11 mouse cellular contexts compared by ENCODE assay signal in the genomic region with DNA sequence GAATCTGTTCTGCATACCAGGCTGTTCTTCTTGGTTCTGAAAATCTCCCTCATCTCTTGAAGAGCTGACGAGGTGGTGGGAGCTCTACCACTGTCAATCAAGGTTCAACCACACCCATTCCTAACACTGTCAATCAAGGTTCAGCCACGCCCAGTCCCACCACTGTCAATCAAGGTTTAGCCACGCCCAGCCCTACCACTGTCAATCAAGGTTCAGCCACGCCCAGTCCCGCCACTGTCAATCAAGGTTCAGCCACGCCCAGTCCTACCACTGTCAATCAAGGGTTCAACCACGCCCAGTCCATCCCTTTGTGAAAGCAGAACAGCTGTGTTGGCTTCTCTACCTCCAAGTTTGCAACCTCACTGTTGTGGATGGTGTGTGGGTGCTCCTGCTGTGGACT. TPM values are rescaled to one million over a fixed set of nuclear protein-coding genes. Genes with fewer than 3 reads are reported as not detected.
DNase-seq lines count a peak whose midpoint lies in the region; ATAC-seq lines count a peak whose summit lies in the region.
"Had no signal": no experiment of that assay in that cellular context is flagged by ENCODE, and none has a peak within 500 bp of the region (broad histone marks: within the 10 kb centered on the region; RNA-seq: fewer than 3 reads in every experiment).

No protein-coding gene starts in this region.

- H3K9ac ChIP-seq in forebrain, embryonic 15.5 days (replicated peaks), result no peak overlapping the region

- no peaks in the 10 kb centered on the region for H3K27me3 ChIP-seq in forebrain, embryonic 15.5 days

- 84% methylated on average over 7 of the region's 7 CpGs for WGBS in forebrain, embryonic 15.5 days

- no peak overlapping the region for H3K4me3 ChIP-seq in forebrain, embryonic 15.5 days

- H3K36me3 ChIP-seq in forebrain, embryonic 15.5 days, result no peaks in the 10 kb centered on the region
- H3K36me3 ChIP-seq: G1E had no signal

- no peaks in the 10 kb centered on the region for H3K9me3 ChIP-seq in forebrain, embryonic 15.5 days
- H3K9me3 ChIP-seq: G1E had no signal

- H3K27ac ChIP-seq in forebrain, embryonic 15.5 days (replicated peaks), result no peak overlapping the region

- DNase-seq in spleen, adult 18-20 months, result peak; percentile 29 to 33
- DNase-seq in spleen, adult 12 weeks (ENCODE audit: low spot score), result no peak
- DNase-seq in lung, postnatal 36 days, result peak; percentile 62
- DNase-seq in testis, postnatal 14 days (ENCODE audit: low spot score), result peak; percentile 27
- no peak for DNase-seq in ovary, adult 18-20 months (ENCODE audit: low spot score)
- no peak for DNase-seq in layer of hippocampus, postnatal 25 days (ENCODE audit: extremely low spot score in 1 of 2, low spot score in 1 of 2)
- DNase-seq: heart, postnatal 14 days; kidney, adult 9 months had no signal

- peak; percentile 45 for ATAC-seq in granulocyte monocyte progenitor cell, adult 5-6 weeks (replicated peaks; ENCODE audit: poor library complexity, severe bottlenecking)
- no peak for ATAC-seq in forebrain, embryonic 15.5 days (replicated peaks)

- H3K4me1 ChIP-seq in forebrain, embryonic 15.5 days, result no peaks in the 10 kb centered on the region

- H3K4me2 ChIP-seq in forebrain, embryonic 15.5 days (replicated peaks), result no peak overlapping the region

RNA-seq across cellular contexts. Expression of gene Rubcnl, which starts 48.7 kb away (rescaled TPM):
- 3.1 and 4.6 TPM in 2 replicates for total RNA-seq in granulocyte monocyte progenitor cell, adult 5-6 weeks (2014; fragmentation: Nextera tagmentation)
- total RNA-seq in granulocyte monocyte progenitor cell, adult 5-6 weeks (2017), result 0.93 and 3.1 TPM in 2 replicates
- total RNA-seq in layer of hippocampus, postnatal 25 days (2021), result 1 to 10 TPM in 1 of 2 experiments, under 1 TPM in 1; 0.99 to 1.0 TPM
- 0.28 and 0.42 TPM in 2 replicates for polyA plus RNA-seq in forebrain, embryonic 15.5 days (2015; fragmentation: Nextera tagmentation; extraction: Ambion mirVana)
- polyA plus RNA-seq: G1E had no signal

Comparison
In these comparisons a context has a peak if more than half of its experiments do, and no peak if none do; other contexts are left out.
1. DNase-seq: peak in spleen, adult 18-20 months (2 of 2), lung, postnatal 36 days (single experiment) and testis, postnatal 14 days (single experiment); none in spleen, adult 12 weeks (single experiment), ovary, adult 18-20 months (single experiment) and layer of hippocampus, postnatal 25 days (0 of 2).